11 mouse cellular contexts compared by ENCODE assay signal in genomic region chr6:135250926-135251699, GRCm38 (mm10). TPM values are rescaled to one million over a fixed set of nuclear protein-coding genes. Genes with fewer than 3 reads are reported as not detected.
A peak's percentile ranks its signal among the peaks of the same experiment; 100 is the strongest.
DNase-seq lines count a peak whose midpoint lies in the region; ATAC-seq lines count a peak whose summit lies in the region.
"Had no signal": no experiment of that assay in that cellular context is flagged by ENCODE, and none has a peak within 500 bp of the region (broad histone marks: within the 10 kb centered on the region; RNA-seq: fewer than 3 reads in every experiment).

No protein-coding gene starts in this region.

- peak overlapping the region; percentile 64 for H3K27ac ChIP-seq in kidney, embryonic 16.5 days (ENCODE audit: low read length)
- peak overlapping the region; percentile 75; the same call in 1 of the 2 replicates for H3K27ac ChIP-seq in embryonic facial prominence, embryonic 13.5 days
- peak overlapping the region; percentile 51; the same call in 1 of the 2 replicates for H3K27ac ChIP-seq in limb, embryonic 10.5 days
- H3K27ac ChIP-seq in stomach, embryonic 14.5 days (ENCODE audit: low read length), result peak overlapping the region; percentile 10

- H3K4me3 ChIP-seq in kidney, embryonic 16.5 days (ENCODE audit: low read length), result no peak overlapping the region
- no peak overlapping the region for H3K4me3 ChIP-seq in embryonic facial prominence, embryonic 13.5 days
- H3K4me3 ChIP-seq in limb, embryonic 10.5 days, result no peak overlapping the region
- H3K4me3 ChIP-seq in stomach, embryonic 14.5 days (ENCODE audit: low read depth, low read length), result no peak overlapping the region
- H3K4me3 ChIP-seq: neural tube, embryonic 13.5 days had no signal

- no peak overlapping the region; the same call in 1 of the 2 replicates for H3K4me2 ChIP-seq in kidney, embryonic 16.5 days (replicated peaks; ENCODE audit: low read depth, low read length)
- H3K4me2 ChIP-seq in embryonic facial prominence, embryonic 13.5 days, result no peak overlapping the region
- no peak overlapping the region for H3K4me2 ChIP-seq in stomach, embryonic 14.5 days (replicated peaks; ENCODE audit: low read depth, low read length)

- no peaks in the 10 kb centered on the region for H3K27me3 ChIP-seq in kidney, embryonic 16.5 days (ENCODE audit: insufficient read depth, low read length)
- no peaks in the 10 kb centered on the region for H3K27me3 ChIP-seq in embryonic facial prominence, embryonic 13.5 days
- H3K27me3 ChIP-seq in limb, embryonic 10.5 days (ENCODE audit: low read depth, poor library complexity, severe bottlenecking), result peaks cover 18% of the 10 kb centered on the region; the same call in 1 of the 2 replicates
- no peaks in the 10 kb centered on the region for H3K27me3 ChIP-seq in stomach, embryonic 14.5 days (ENCODE audit: control insufficient read depth, insufficient read depth, low read length)
- H3K27me3 ChIP-seq: neural tube, embryonic 13.5 days had no signal

- H3K9ac ChIP-seq in kidney, embryonic 16.5 days (replicated peaks; ENCODE audit: low read length), result no peak overlapping the region
- no peak overlapping the region for H3K9ac ChIP-seq in embryonic facial prominence, embryonic 13.5 days
- H3K9ac ChIP-seq in stomach, embryonic 14.5 days (replicated peaks; ENCODE audit: low read depth, low read length), result no peak overlapping the region

- peaks cover 22% of the 10 kb centered on the region for H3K4me1 ChIP-seq in kidney, embryonic 16.5 days (ENCODE audit: insufficient read depth, low read length)
- H3K4me1 ChIP-seq in embryonic facial prominence, embryonic 13.5 days, result peaks cover 28% of the 10 kb centered on the region
- peaks cover 31% of the 10 kb centered on the region for H3K4me1 ChIP-seq in limb, embryonic 10.5 days
- peaks cover 22% of the 10 kb centered on the region for H3K4me1 ChIP-seq in stomach, embryonic 14.5 days (ENCODE audit: control insufficient read depth, insufficient read depth, low read length)

- H3K9me3 ChIP-seq in kidney, embryonic 16.5 days (ENCODE audit: low read length), result no peaks in the 10 kb centered on the region
- H3K9me3 ChIP-seq in embryonic facial prominence, embryonic 13.5 days, result no peaks in the 10 kb centered on the region
- H3K9me3 ChIP-seq in limb, embryonic 10.5 days (replicated peaks), result no peaks in the 10 kb centered on the region
- peaks cover 3% of the 10 kb centered on the region; the same call in 1 of the 2 replicates for H3K9me3 ChIP-seq in stomach, embryonic 14.5 days (ENCODE audit: control insufficient read depth, low read depth, low read length)
- H3K9me3 ChIP-seq: neural tube, embryonic 13.5 days had no signal

- no peak for ATAC-seq in kidney, embryonic 16.5 days (ENCODE audit: low FRiP score, low TSS enrichment)
- no peak for ATAC-seq in embryonic facial prominence, embryonic 13.5 days (ENCODE audit: insufficient number of reproducible peaks, insufficient read depth, low FRiP score, low TSS enrichment, low read depth)
- no peak for ATAC-seq in stomach, embryonic 14.5 days (ENCODE audit: insufficient number of reproducible peaks, insufficient read depth, low FRiP score, low read depth)

- no peaks in the 10 kb centered on the region for H3K36me3 ChIP-seq in kidney, embryonic 16.5 days (ENCODE audit: insufficient read depth, low read length)
- H3K36me3 ChIP-seq in embryonic facial prominence, embryonic 13.5 days, result no peaks in the 10 kb centered on the region
- no peaks in the 10 kb centered on the region for H3K36me3 ChIP-seq in limb, embryonic 10.5 days
- H3K36me3 ChIP-seq in stomach, embryonic 14.5 days (ENCODE audit: control insufficient read depth, insufficient read depth, low read length), result no peaks in the 10 kb centered on the region
- H3K36me3 ChIP-seq: neural tube, embryonic 13.5 days had no signal

- WGBS in kidney, embryonic 16.5 days, result 51% methylated on average over 19 of the region's 19 CpGs
- 60% methylated on average over 19 of the region's 19 CpGs for WGBS in embryonic facial prominence, embryonic 13.5 days
- WGBS in limb, embryonic 10.5 days, result 58% methylated on average over 19 of the region's 19 CpGs
- 61% methylated on average over 19 of the region's 19 CpGs for WGBS in stomach, embryonic 14.5 days

- no peak for DNase-seq in kidney, adult 18-20 months
- no peak for DNase-seq in limb, embryonic 10.5 days (ENCODE audit: low spot score)
- DNase-seq in gastrocnemius, postnatal 4 days (ENCODE audit: low spot score in 2 of 2), result no peak
- DNase-seq in layer of hippocampus, postnatal 36 days, result no peak
- DNase-seq: thymus, postnatal 4 days had no signal

RNA-seq across cellular contexts. Expression of gene Gsg1, which starts 3.0 kb away (rescaled TPM):
- 0.55 and 0.86 TPM in 2 replicates for polyA plus RNA-seq in kidney, embryonic 16.5 days (2015; fragmentation: Nextera tagmentation; extraction: Ambion mirVana)
- 0.25 and 0.65 TPM in 2 replicates for polyA plus RNA-seq in embryonic facial prominence, embryonic 13.5 days (2015; fragmentation: Nextera tagmentation; extraction: Ambion mirVana)
- 0.80 and 1.5 TPM in 2 replicates for polyA plus RNA-seq in limb, embryonic 10.5 days (2016; fragmentation: Nextera tagmentation; extraction: Ambion mirVana)
- polyA plus RNA-seq in stomach, embryonic 14.5 days (2014; fragmentation: Nextera tagmentation; extraction: Ambion mirVana), result 0.65 and 0.95 TPM in 2 replicates
- total RNA-seq in gastrocnemius, postnatal 4 days (2021), result 1 to 10 TPM in 1 of 2 experiments, under 1 TPM in 1; 0.78 to 1.1 TPM
- under 1 TPM in 1 of 2 experiments, not detected in 1; 0.42 TPM for total RNA-seq in layer of hippocampus, postnatal 36 days (2021)
- total RNA-seq: gastrocnemius, postnatal 25 days had no signal

RNA-seq across cellular contexts. Expression of gene Hebp1, which starts 53.3 kb away (rescaled TPM):
- polyA plus RNA-seq in kidney, embryonic 16.5 days (2015; fragmentation: Nextera tagmentation; extraction: Ambion mirVana), result 34.6 and 41.5 TPM in 2 replicates
- 7.5 TPM in 2 replicates for polyA plus RNA-seq in embryonic facial prominence, embryonic 13.5 days (2015; fragmentation: Nextera tagmentation; extraction: Ambion mirVana)
- polyA plus RNA-seq in limb, embryonic 10.5 days (2016; fragmentation: Nextera tagmentation; extraction: Ambion mirVana), result 3.8 and 4.3 TPM in 2 replicates
- 9.6 and 14.3 TPM in 2 replicates for polyA plus RNA-seq in stomach, embryonic 14.5 days (2014; fragmentation: Nextera tagmentation; extraction: Ambion mirVana)
- 10 to 100 TPM; 20.7 to 30.2 TPM for total RNA-seq in gastrocnemius, postnatal 4 days (2021)
- 10 to 100 TPM; 74.3 to 79.5 TPM for total RNA-seq in layer of hippocampus, postnatal 36 days (2021)

RNA-seq across cellular contexts. Expression of gene Fam234b, which starts 53.3 kb away (rescaled TPM):
- polyA plus RNA-seq in kidney, embryonic 16.5 days (2015; fragmentation: Nextera tagmentation; extraction: Ambion mirVana), result 41.1 and 42.9 TPM in 2 replicates
- polyA plus RNA-seq in embryonic facial prominence, embryonic 13.5 days (2015; fragmentation: Nextera tagmentation; extraction: Ambion mirVana), result 23.4 and 27.5 TPM in 2 replicates
- polyA plus RNA-seq in limb, embryonic 10.5 days (2016; fragmentation: Nextera tagmentation; extraction: Ambion mirVana), result 14.0 and 18.7 TPM in 2 replicates
- polyA plus RNA-seq in stomach, embryonic 14.5 days (2014; fragmentation: Nextera tagmentation; extraction: Ambion mirVana), result 26.2 and 28.8 TPM in 2 replicates
- total RNA-seq in gastrocnemius, postnatal 4 days (2021), result 1 to 10 TPM; 6.0 to 6.5 TPM
- total RNA-seq in layer of hippocampus, postnatal 36 days (2021), result 100 to 1,000 TPM; 157 to 166 TPM

RNA-seq across cellular contexts. Expression of gene Pbp2, which starts 59.1 kb away (rescaled TPM):
- polyA plus RNA-seq in kidney, embryonic 16.5 days (2015; fragmentation: Nextera tagmentation; extraction: Ambion mirVana), result 0.29 TPM in 1 of 2 replicates, not detected in the other
- not detected in 2 replicates for polyA plus RNA-seq in embryonic facial prominence, embryonic 13.5 days (2015; fragmentation: Nextera tagmentation; extraction: Ambion mirVana)
- 0.11 and 0.19 TPM in 2 replicates for polyA plus RNA-seq in limb, embryonic 10.5 days (2016; fragmentation: Nextera tagmentation; extraction: Ambion mirVana)
- not detected in 2 replicates for polyA plus RNA-seq in stomach, embryonic 14.5 days (2014; fragmentation: Nextera tagmentation; extraction: Ambion mirVana)
- under 1 TPM in 1 of 2 experiments, not detected in 1; 0.49 TPM for total RNA-seq in gastrocnemius, postnatal 4 days (2021)
- total RNA-seq in layer of hippocampus, postnatal 36 days (2021), result not detected
- total RNA-seq: gastrocnemius, postnatal 25 days had no signal
- polyA plus RNA-seq: macrophage had no signal

Comparison
In these comparisons a context has a peak if more than half of its experiments do, and no peak if none do; other contexts are left out.
1. H3K27ac ChIP-seq: peak in every context shown above with its lines; median percentile 75 in embryonic facial prominence, embryonic 13.5 days; 64 in kidney, embryonic 16.5 days; 51 in limb, embryonic 10.5 days; 10 in stomach, embryonic 14.5 days.